Mouse (Mus musculus): ENCODE measurements around the gene Slc35d2.

GRCm38 (mm10) chr13:64154651-64155050 is 25.5 kb upstream of the Slc35d2 start:
- TF ChIP-seq CTCF (IDR thresholded peaks at IDR 0.05; ENCODE audit: control insufficient read depth, insufficient read depth, insufficient read length) (no peak), USF1 (IDR thresholded peaks at IDR 0.05; ENCODE audit: low read depth) (no peak), MYOG (IDR thresholded peaks at IDR 0.05; ENCODE audit: control insufficient read depth, extremely low read depth, insufficient read length) (no peak), CEBPB (IDR thresholded peaks at IDR 0.05; ENCODE audit: low read depth) (no peak), MAX (IDR thresholded peaks at IDR 0.05) (no peak), MYOD1 (IDR thresholded peaks at IDR 0.05; ENCODE audit: control insufficient read depth, insufficient read length, low read depth) (no peak), FOSL1 (IDR thresholded peaks at IDR 0.05; ENCODE audit: insufficient read depth, low read length, poor library complexity, severe bottlenecking) (no peak)
